Mouse (Mus musculus) liver, embryonic 13.5 days (tissue): ENCODE measurements around the gene Igsf11. TPM values are rescaled to one million over a fixed set of nuclear protein-coding genes. Genes with fewer than 3 reads are reported as not detected.

ENCODE experiments used
- ATAC-seq: fragments of 200-750 bp; cut with Nextera tagmentation; 2 replicates; pipeline ENCODE4 v1.8.0; 2017; ENCODE audit warnings: low read depth, mild to moderate bottlenecking, moderate number of reproducible peaks, moderate library complexity
- DNase-seq: peaks from one replicate; pipeline ENCODE4 v3.0.0; 2022
- H3K27ac ChIP-seq: fragments of 300-500 bp; sonication (generic); 2 replicates; pipeline ENCODE4 v1.5.1; 2015; ENCODE audit warnings: moderate library complexity, mild to moderate bottlenecking, inconsistent platforms
- H3K27me3 ChIP-seq: fragments of 300-500 bp; sonication (generic); 2 replicates; pipeline ENCODE4 v1.6.1; 2015; ENCODE audit warnings: mild to moderate bottlenecking, inconsistent platforms
- H3K36me3 ChIP-seq: fragments of 300-500 bp; sonication (generic); 2 replicates; pipeline ENCODE4 v1.6.1; 2015; ENCODE audit warnings: mild to moderate bottlenecking, inconsistent platforms
- H3K4me1 ChIP-seq: fragments of 300-500 bp; sonication (generic); replicated peaks from 2 replicates; pipeline ENCODE4 v1.6.1; 2015; ENCODE audit warnings: inconsistent platforms
- H3K4me2 ChIP-seq: fragments of 300-500 bp; sonication (generic); 2 replicates; pipeline ENCODE4 v1.6.1; 2015; ENCODE audit warnings: inconsistent platforms, mild to moderate bottlenecking, moderate library complexity
- H3K4me3 ChIP-seq: fragments of 300-500 bp; sonication (generic); replicated peaks from 2 replicates; pipeline ENCODE4 v1.5.1; 2015; ENCODE audit warnings: mild to moderate bottlenecking, inconsistent platforms
- H3K9ac ChIP-seq: fragments of 300-500 bp; sonication (generic); 2 replicates; pipeline ENCODE4 v1.6.1; 2015; ENCODE audit warnings: mild to moderate bottlenecking, inconsistent platforms
- H3K9me3 ChIP-seq: fragments of 300-500 bp; sonication (generic); replicated peaks from 2 replicates; pipeline ENCODE4 v1.6.1; 2016; ENCODE audit warnings: inconsistent platforms
- whole genome bisulfite sequencing: fragments of 180-500 bp; shearing (Covaris S2); methylation state at CpG from one replicate; pipeline ENCODE4 v1.1.7; 2015; ENCODE audit not compliant: insufficient replicate concordance; 5-methylcytosine and 5-hydroxymethylcytosine counted together
- polyA plus RNA-seq: library from polyadenylated mRNA; unstranded; fragments of >200 nt; fragmentation: Nextera tagmentation; extraction: Ambion mirVana; gene quantifications from 2 replicates; pipeline ENCODE4 v1.2.1, GENCODE M21; 2015

The Igsf11 gene
- polyA plus RNA-seq, 1 experiment from 2014 or later, result 0.13 TPM

GRCm38 (mm10) chr16:38908304-38908703 is 15.8 kb downstream of the Igsf11 start:
- H3K4me2 ChIP-seq, result no peak overlapping the region
- peaks cover 22% of the 10 kb centered on the region for H3K27me3 ChIP-seq
- 65% methylated on average over 9 of the region's 9 CpGs for WGBS
- H3K4me1 ChIP-seq, result no peaks in the 10 kb centered on the region
- no peak overlapping the region for H3K9ac ChIP-seq
- no peaks in the 10 kb centered on the region for H3K9me3 ChIP-seq
- DNase-seq (no peak), ATAC-seq (no peak)
- H3K4me3 ChIP-seq, result no peak overlapping the region
- H3K27ac ChIP-seq, result no peak overlapping the region
- H3K36me3 ChIP-seq, result no peaks in the 10 kb centered on the region

DNA sequence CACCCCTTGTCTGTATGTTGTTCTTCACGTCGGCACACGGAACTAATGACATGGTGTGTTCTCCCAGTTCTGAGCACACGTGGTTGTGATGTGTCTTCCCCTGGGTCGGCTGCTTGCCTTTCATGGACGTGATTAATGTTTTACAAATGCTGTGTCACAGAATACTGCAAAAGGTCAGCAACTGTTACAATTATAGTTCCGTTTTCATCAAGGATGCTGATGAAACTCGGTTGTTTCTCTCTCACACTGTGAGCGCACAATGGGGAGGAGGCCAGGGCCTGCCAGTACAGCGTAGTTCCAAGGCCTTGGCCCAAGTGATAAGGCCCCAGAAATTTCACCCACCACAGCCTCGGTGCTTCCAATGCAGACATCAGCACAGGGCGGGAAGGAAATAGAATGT is 17.0 kb downstream of the Igsf11 start:
- Histone ChIP-seq H3K27me3 (peaks cover 10% of the 10 kb centered on the region; the same call in 1 of the 2 replicates), H3K9ac (no peak overlapping the region), H3K9me3 (no peaks in the 10 kb centered on the region), H3K4me1 (no peaks in the 10 kb centered on the region), H3K4me3 (no peak overlapping the region), H3K27ac (no peak overlapping the region), H3K36me3 (no peaks in the 10 kb centered on the region), H3K4me2 (no peak overlapping the region)
- no peak for DNase-seq
- no peak for ATAC-seq
- 59% methylated on average over 12 of the region's 12 CpGs for WGBS

GRCm38 (mm10) chr16:38910088-38910487 is 17.6 kb downstream of the Igsf11 start:
- Histone ChIP-seq H3K9ac (no peak overlapping the region), H3K4me2 (no peak overlapping the region), H3K36me3 (no peaks in the 10 kb centered on the region), H3K9me3 (no peaks in the 10 kb centered on the region), H3K4me1 (no peaks in the 10 kb centered on the region), H3K27me3 (peaks cover 5% of the 10 kb centered on the region; the same call in 1 of the 2 replicates), H3K4me3 (no peak overlapping the region), H3K27ac (no peak overlapping the region)
- no peak for DNase-seq
- ATAC-seq, result no peak
- 55% methylated on average over 8 of the region's 8 CpGs for WGBS

- no peaks in the 10 kb centered on the region for H3K36me3 ChIP-seq
- H3K4me3 ChIP-seq, result no peak overlapping the region
- no peak for ATAC-seq
- no peaks in the 10 kb centered on the region for H3K4me1 ChIP-seq
- no peaks in the 10 kb centered on the region for H3K9me3 ChIP-seq
- no peak overlapping the region for H3K27ac ChIP-seq
- no peak overlapping the region for H3K4me2 ChIP-seq
- DNase-seq, result no peak
- 55% methylated on average over 4 of the region's 4 CpGs for WGBS
- no peak overlapping the region for H3K9ac ChIP-seq
- H3K27me3 ChIP-seq, result no peaks in the 10 kb centered on the region
These were observed 23.0 kb downstream of the Igsf11 start for GRCm38 (mm10) chr16:38915451-38915850.

GRCm38 (mm10) chr16:38916053-38916786 is 23.7 kb downstream of the Igsf11 start:
- DNase-seq (no peak), ATAC-seq (no peak)
- Histone ChIP-seq H3K9ac (no peak overlapping the region), H3K27ac (no peak overlapping the region), H3K9me3 (no peaks in the 10 kb centered on the region), H3K4me3 (no peak overlapping the region), H3K4me1 (no peaks in the 10 kb centered on the region), H3K4me2 (no peak overlapping the region), H3K36me3 (no peaks in the 10 kb centered on the region), H3K27me3 (no peaks in the 10 kb centered on the region)
- 72% methylated on average over 12 of the region's 12 CpGs for WGBS

DNA sequence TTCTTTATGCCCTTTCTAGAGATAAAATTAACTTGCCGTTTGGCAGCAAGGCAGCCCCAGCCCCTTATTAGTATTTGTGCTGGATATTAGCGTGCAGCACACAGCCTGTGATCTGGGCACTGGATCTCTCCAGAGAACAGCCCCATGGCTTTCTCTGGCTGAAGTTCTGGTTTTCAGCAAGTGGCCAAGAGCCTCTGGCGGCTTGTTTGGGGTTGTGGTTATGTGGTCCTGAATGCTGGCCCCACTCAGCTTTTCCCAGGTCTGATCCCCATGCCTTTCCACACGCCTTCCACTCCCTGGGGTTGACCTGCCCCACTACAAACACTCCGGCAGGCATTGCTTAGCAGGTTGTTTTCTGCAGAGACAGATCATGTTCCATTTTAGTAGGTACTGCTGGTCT is 24.4 kb downstream of the Igsf11 start:
- no peak for ATAC-seq
- Histone ChIP-seq H3K9me3 (no peaks in the 10 kb centered on the region), H3K27ac (no peak overlapping the region), H3K4me1 (no peaks in the 10 kb centered on the region), H3K4me3 (no peak overlapping the region), H3K9ac (no peak overlapping the region), H3K4me2 (no peak overlapping the region), H3K36me3 (no peaks in the 10 kb centered on the region), H3K27me3 (no peaks in the 10 kb centered on the region)
- DNase-seq, result no peak
- WGBS, result 61% methylated on average over 5 of the region's 5 CpGs

GRCm38 (mm10) chr16:38918121-38918520 is 25.6 kb downstream of the Igsf11 start:
- Histone ChIP-seq H3K4me1 (no peaks in the 10 kb centered on the region), H3K27ac (no peak overlapping the region), H3K27me3 (no peaks in the 10 kb centered on the region), H3K9ac (no peak overlapping the region), H3K36me3 (no peaks in the 10 kb centered on the region), H3K4me2 (no peak overlapping the region), H3K9me3 (no peaks in the 10 kb centered on the region), H3K4me3 (no peak overlapping the region)
- no peak for ATAC-seq
- DNase-seq, result no peak
- 54% methylated on average over 2 of the region's 2 CpGs for WGBS

- Histone ChIP-seq H3K4me3 (no peak overlapping the region), H3K27ac (no peak overlapping the region), H3K27me3 (no peaks in the 10 kb centered on the region), H3K4me2 (no peak overlapping the region), H3K36me3 (no peaks in the 10 kb centered on the region), H3K9me3 (no peaks in the 10 kb centered on the region), H3K9ac (no peak overlapping the region), H3K4me1 (no peaks in the 10 kb centered on the region)
- no peak for DNase-seq
- 68% methylated on average over 5 of the region's 5 CpGs for WGBS
- no peak for ATAC-seq
These were observed 28.0 kb downstream of the Igsf11 start for GRCm38 (mm10) chr16:38920488-38920887.

DNA sequence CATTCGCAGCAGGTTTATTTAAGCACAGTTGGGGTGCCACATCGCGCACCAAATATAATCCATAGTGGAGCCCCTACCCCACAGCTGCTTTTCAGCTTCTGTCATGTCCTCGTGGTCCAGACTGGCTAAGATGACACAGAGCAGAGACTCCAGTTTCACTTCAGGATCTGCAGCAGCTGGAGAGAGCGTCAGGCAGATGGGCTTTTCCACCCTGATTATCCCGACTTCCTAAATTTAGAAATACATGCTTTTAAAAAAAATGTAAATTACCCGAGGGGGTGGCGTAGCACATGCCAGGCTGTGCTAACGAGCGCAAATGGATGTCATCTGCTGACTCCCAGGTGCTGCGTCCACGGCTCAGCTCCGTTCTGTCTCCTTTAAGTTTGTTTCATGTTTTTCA is 32.5 kb downstream of the Igsf11 start:
- ATAC-seq (no peak), DNase-seq (no peak)
- Histone ChIP-seq H3K27ac (no peak overlapping the region), H3K36me3 (no peaks in the 10 kb centered on the region), H3K9ac (no peak overlapping the region), H3K4me3 (no peak overlapping the region), H3K27me3 (no peaks in the 10 kb centered on the region), H3K4me1 (no peaks in the 10 kb centered on the region), H3K9me3 (no peaks in the 10 kb centered on the region), H3K4me2 (no peak overlapping the region)
- WGBS, result 72% methylated on average over 13 of the region's 13 CpGs

DNA sequence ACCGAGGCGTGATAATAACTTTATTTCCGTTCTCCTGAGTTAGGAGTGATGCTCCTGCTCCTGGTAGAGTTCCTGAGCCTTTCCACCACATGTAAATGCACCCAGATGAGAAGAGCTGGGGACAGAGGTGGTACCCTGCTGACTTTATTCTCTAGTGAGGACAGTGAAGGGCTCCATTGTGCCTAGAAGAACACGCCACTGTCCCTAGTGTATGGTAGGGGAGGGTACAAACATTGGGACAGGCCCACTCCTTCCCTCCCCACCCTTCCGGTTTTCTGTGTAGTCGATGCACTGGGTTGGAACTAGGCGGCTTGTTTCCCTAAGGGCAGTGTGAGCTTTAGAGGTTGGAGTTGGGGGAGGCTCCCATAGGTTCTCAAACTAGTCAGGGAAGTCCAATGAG is 36.3 kb downstream of the Igsf11 start:
- Histone ChIP-seq H3K9me3 (no peaks in the 10 kb centered on the region), H3K36me3 (no peaks in the 10 kb centered on the region), H3K4me2 (no peak overlapping the region), H3K27ac (no peak overlapping the region), H3K27me3 (no peaks in the 10 kb centered on the region), H3K4me1 (no peaks in the 10 kb centered on the region), H3K9ac (no peak overlapping the region), H3K4me3 (no peak overlapping the region)
- DNase-seq (no peak), ATAC-seq (no peak)
- WGBS, result 68% methylated on average over 7 of the region's 7 CpGs

- H3K9me3 ChIP-seq, result no peaks in the 10 kb centered on the region
- H3K27me3 ChIP-seq, result no peaks in the 10 kb centered on the region
- ATAC-seq (no peak), DNase-seq (no peak)
- H3K27ac ChIP-seq, result no peak overlapping the region
- no peak overlapping the region for H3K9ac ChIP-seq
- H3K36me3 ChIP-seq, result no peaks in the 10 kb centered on the region
- 79% methylated on average over 6 of the region's 6 CpGs for WGBS
- H3K4me2 ChIP-seq, result no peak overlapping the region
- H3K4me1 ChIP-seq, result no peaks in the 10 kb centered on the region
- no peak overlapping the region for H3K4me3 ChIP-seq
These were observed 39.0 kb downstream of the Igsf11 start for GRCm38 (mm10) chr16:38931519-38931918.

- WGBS, result 59% methylated on average over 3 of the region's 3 CpGs
These were observed 48.3 kb downstream of the Igsf11 start for GRCm38 (mm10) chr16:38940805-38941204.

More at GRCm38 (mm10) chr16:38940805-38941204, 48.3 kb downstream of the Igsf11 start:
- no peak for DNase-seq
- Histone ChIP-seq H3K36me3 (no peaks in the 10 kb centered on the region), H3K27ac (no peak overlapping the region), H3K27me3 (no peaks in the 10 kb centered on the region), H3K4me3 (no peak overlapping the region), H3K4me2 (no peak overlapping the region), H3K4me1 (no peaks in the 10 kb centered on the region), H3K9me3 (no peaks in the 10 kb centered on the region), H3K9ac (no peak overlapping the region)
- ATAC-seq, result no peak
